ENCODE assay signal across 29 mouse cellular contexts in genomic region chr1:39708778-39709177, GRCm38 (mm10). TPM values are rescaled to one million over a fixed set of nuclear protein-coding genes. Genes with fewer than 3 reads are reported as not detected.
DNase-seq lines count a peak whose midpoint lies in the region; ATAC-seq lines count a peak whose summit lies in the region.
"Had no signal": no experiment of that assay in that cellular context is flagged by ENCODE, and none has a peak within 500 bp of the region (broad histone marks: within the 10 kb centered on the region; RNA-seq: fewer than 3 reads in every experiment).

No protein-coding gene starts in this region.

- H3K4me2 ChIP-seq in heart, embryonic 12.5 days: no peak overlapping the region
- H3K4me2 ChIP-seq: embryonic facial prominence, embryonic 13.5 days; embryonic facial prominence, embryonic 15.5 days; forebrain, embryonic 12.5 days had no signal

- H3K4me1 ChIP-seq in heart, embryonic 12.5 days (replicated peaks): peaks cover 4% of the 10 kb centered on the region; the same call in 1 of the 2 replicates
- H3K4me1 ChIP-seq: embryonic facial prominence, embryonic 15.5 days; forebrain, embryonic 12.5 days had no signal

- peak; percentile 85 for DNase-seq in heart, adult 11 months
- peak; percentile 13 for DNase-seq in splenic B cell, adult 2 months (ENCODE audit: low read depth, low spot score)
- DNase-seq in spleen, adult 18-20 months: no peak
- DNase-seq in ovary, postnatal 10 days (ENCODE audit: low spot score): no peak
- DNase-seq in neural tube, embryonic 10.5 days (ENCODE audit: extremely low spot score, low spot score): no peak
- DNase-seq: adrenal gland, adult 2 months; adrenal gland, postnatal 10 days; adrenal gland, postnatal 36 days; cerebellum, adult 11-12 months; cerebellum, adult 2 months; cerebellum, adult 9-10 months; cerebellum, postnatal 10 days; cerebellum, postnatal 25 days; embryo, embryonic 11 days had no signal

- no peak overlapping the region for H3K9ac ChIP-seq in heart, embryonic 12.5 days
- H3K9ac ChIP-seq: embryonic facial prominence, embryonic 13.5 days; embryonic facial prominence, embryonic 15.5 days; forebrain, embryonic 12.5 days had no signal

- H3K27me3 ChIP-seq in heart, embryonic 12.5 days (replicated peaks): no peaks in the 10 kb centered on the region
- H3K27me3 ChIP-seq in splenic B cell, adult 2 months (ENCODE audit: control insufficient read depth, insufficient read depth, low read length, poor library complexity, severe bottlenecking): no peaks in the 10 kb centered on the region
- H3K27me3 ChIP-seq: CH12.LX; embryonic facial prominence, embryonic 13.5 days; embryonic facial prominence, embryonic 15.5 days; forebrain, embryonic 12.5 days; Patski had no signal

- no peak for ATAC-seq in heart, embryonic 12.5 days (ENCODE audit: insufficient number of reproducible peaks, low FRiP score)
- ATAC-seq in common myeloid progenitor, adult 5-6 weeks (replicated peaks; ENCODE audit: low read depth, poor library complexity, severe bottlenecking): peak; percentile 43
- peak; percentile 49; the same call in 1 of the 2 replicates for ATAC-seq in megakaryocyte progenitor cell, adult 5-6 weeks (replicated peaks; ENCODE audit: poor library complexity)
- ATAC-seq: activated CD4-positive, CD25-positive, alpha-beta regulatory T cell, adult 4 months; CD4-positive, CD25-positive, alpha-beta regulatory T cell, adult 4 months; forebrain, embryonic 14.5 days; forebrain, embryonic 16.5 days; Patski had no signal

- no peak overlapping the region for H3K4me3 ChIP-seq in heart, embryonic 12.5 days
- H3K4me3 ChIP-seq: embryonic facial prominence, embryonic 13.5 days; embryonic facial prominence, embryonic 15.5 days; erythroblast, embryonic 14.5 days; forebrain, embryonic 10.5 days; forebrain, embryonic 12.5 days had no signal

- no peaks in the 10 kb centered on the region for H3K36me3 ChIP-seq in heart, embryonic 12.5 days
- H3K36me3 ChIP-seq in splenic B cell, adult 2 months (ENCODE audit: control insufficient read depth, insufficient read depth, low read length, poor library complexity, severe bottlenecking): no peaks in the 10 kb centered on the region
- H3K36me3 ChIP-seq: embryonic facial prominence, embryonic 13.5 days; embryonic facial prominence, embryonic 15.5 days; forebrain, embryonic 10.5 days; forebrain, embryonic 12.5 days; G1E had no signal

- H3K27ac ChIP-seq in heart, embryonic 12.5 days (ENCODE audit: poor library complexity, severe bottlenecking): no peak overlapping the region
- H3K27ac ChIP-seq: embryonic facial prominence, embryonic 13.5 days; embryonic facial prominence, embryonic 15.5 days; forebrain, embryonic 10.5 days; forebrain, embryonic 12.5 days had no signal

- 76% methylated on average over 5 of the region's 5 CpGs for WGBS in heart, embryonic 12.5 days

- no peaks in the 10 kb centered on the region for H3K9me3 ChIP-seq in heart, embryonic 12.5 days (replicated peaks)
- H3K9me3 ChIP-seq: embryonic facial prominence, embryonic 13.5 days; embryonic facial prominence, embryonic 15.5 days; forebrain, embryonic 10.5 days; forebrain, embryonic 12.5 days; G1E had no signal

RNA-seq across cellular contexts. Expression of gene Rfx8, which starts 12.0 kb away (rescaled TPM):
- polyA plus RNA-seq in heart, embryonic 12.5 days (2016; fragmentation: Nextera tagmentation; extraction: Ambion mirVana): 0.69 and 1.2 TPM in 2 replicates
- total RNA-seq in common myeloid progenitor, adult 5-6 weeks (2017): 0.27 TPM in 1 of 2 replicates, not detected in the other
- total RNA-seq in megakaryocyte progenitor cell, adult 5-6 weeks (2015): 0.10 and 0.59 TPM in 2 replicates
- total RNA-seq in megakaryocyte progenitor cell, adult 5-6 weeks (2017): 0.34 and 0.62 TPM in 2 replicates
- total RNA-seq: adrenal gland, adult 2 months; CH12.LX had no signal
- polyA plus RNA-seq: activated CD4-positive, CD25-positive, alpha-beta regulatory T cell, adult 4 months; CD4-positive, CD25-positive, alpha-beta regulatory T cell, adult 4 months; forebrain, embryonic 12.5 days; G1E; Patski had no signal

RNA-seq across cellular contexts. Expression of gene Creg2, which starts 57.5 kb away (rescaled TPM):
- 0.05 TPM in 2 replicates for polyA plus RNA-seq in heart, embryonic 12.5 days (2016; fragmentation: Nextera tagmentation; extraction: Ambion mirVana)
- total RNA-seq in common myeloid progenitor, adult 5-6 weeks (2017): not detected in 2 replicates
- total RNA-seq in megakaryocyte progenitor cell, adult 5-6 weeks (2015): not detected in 2 replicates
- total RNA-seq in megakaryocyte progenitor cell, adult 5-6 weeks (2017): not detected in 2 replicates
- total RNA-seq: CH12.LX had no signal
- polyA plus RNA-seq: CD4-positive, CD25-positive, alpha-beta regulatory T cell, adult 4 months; erythroblast, embryonic 14.5 days; G1E; Patski had no signal

Comparison
In these comparisons a context has a peak if more than half of its experiments do, and no peak if none do; other contexts are left out.
1. DNase-seq: peak in heart, adult 11 months (single experiment) and splenic B cell, adult 2 months (single experiment); none in spleen, adult 18-20 months (0 of 2), ovary, postnatal 10 days (single experiment) and neural tube, embryonic 10.5 days (single experiment).